Mouse (Mus musculus) heart, adult 2 months (tissue): Measurements from ENCODE around the gene Gm1043. TPM values are rescaled to one million over a fixed set of nuclear protein-coding genes. Genes with fewer than 3 reads are reported as not detected.

Source experiments
- DNase-seq, 2 experiments: peaks; one replicate each; pipeline ENCODE4 v3.0.0; 2021
- H3K27ac ChIP-seq: fragments of 200-600 bp; 2 replicates; pipeline ENCODE4 v1.8.1; 2022
- H3K27me3 ChIP-seq: fragments of 200-500 bp; 2 replicates; pipeline ENCODE4 v1.6.1; 2012; ENCODE audit warnings: mild to moderate bottlenecking, low read length, inconsistent platforms, mixed read lengths; ENCODE audit not compliant: control insufficient read depth, insufficient read depth
- H3K36me3 ChIP-seq: fragments of 200-500 bp; 2 replicates; pipeline ENCODE4 v1.6.1; 2012; ENCODE audit warnings: low read length, inconsistent platforms; ENCODE audit not compliant: control insufficient read depth, insufficient read depth
- H3K4me1 ChIP-seq: fragments of 200-500 bp; 2 replicates; pipeline ENCODE4 v1.6.1; 2011; ENCODE audit warnings: low read length; ENCODE audit not compliant: control insufficient read depth, insufficient read depth
- H3K4me3 ChIP-seq: fragments of 200-600 bp; 2 replicates; pipeline ENCODE4 v1.8.1; 2022
- H3K79me2 ChIP-seq: fragments of 200-500 bp; replicated peaks from 2 replicates; pipeline ENCODE4 v1.6.1; 2012; ENCODE audit warnings: mild to moderate bottlenecking, inconsistent platforms, low read length, moderate library complexity, mixed read lengths; ENCODE audit not compliant: control insufficient read depth, insufficient read depth
- H3K9ac ChIP-seq: fragments of 200-500 bp; 2 replicates; pipeline ENCODE4 v1.6.1; 2012; ENCODE audit warnings: low read depth, mild to moderate bottlenecking, control low read depth, inconsistent platforms, low read length, mixed read lengths
- CTCF ChIP-seq: fragments of 200-600 bp; IDR thresholded peaks from 2 replicates; pipeline ENCODE4 v1.8.1; 2022; ENCODE audit warnings: antibody characterized with exemption, mild to moderate bottlenecking, moderate library complexity
- EP300 ChIP-seq: fragments of 200-500 bp; IDR thresholded peaks from 2 replicates; pipeline ENCODE4 v1.6.1; 2011; ENCODE audit warnings: low read depth, low read length, control low read depth; ENCODE audit not compliant: insufficient read depth
- POLR2A ChIP-seq: fragments of 200-500 bp; IDR thresholded peaks from 2 replicates; pipeline ENCODE4 v1.6.1; 2011; ENCODE audit warnings: mild to moderate bottlenecking, low read depth, low read length, control low read depth; ENCODE audit not compliant: insufficient read depth
- WGBS: fragments of 180-500 bp; shearing (Covaris S2); methylation state at CpG from one replicate; pipeline ENCODE4 v1.1.7; 2018; 5-methylcytosine and 5-hydroxymethylcytosine counted together
- intact Hi-C: fragments of 180-260 bp; cut with DNase I; formaldehyde crosslinking; loops from one replicate; pipeline ENCODE4 v1.15.1; 2025
- polyA plus RNA-seq: library from polyadenylated mRNA; depleted of rRNA; stranded (reverse); fragments of >200 nt; gene quantifications from 2 replicates; pipeline ENCODE4 v1.2.3, GENCODE M21; 2012
- total RNA-seq, 2 experiments: library from RNA; stranded (reverse); gene quantifications; 2 replicates each; pipeline ENCODE4 v1.2.3; 2021

Gm1043 gene
- total and polyA plus RNA-seq, 3 experiments: not detected

- intact Hi-C loops: no loop called here
- Histone ChIP-seq H3K79me2 (no peaks in the 10 kb centered on the region), H3K4me3 (no peak overlapping the region), H3K27me3 (peaks cover 16% of the 10 kb centered on the region), H3K36me3 (no peaks in the 10 kb centered on the region), H3K4me1 (no peaks in the 10 kb centered on the region; the same call in 1 of the 2 replicates), H3K9ac (no peak overlapping the region), H3K27ac (no peak overlapping the region)
- 11% methylated on average over 43 of the region's 44 CpGs for WGBS
- no peak for DNase-seq
- TF ChIP-seq CTCF (no peak), POLR2A (no peak)
These were observed 157.4 kb downstream of the Gm1043 start for GRCm38 (mm10) chr5:37242360-37243168.

- Histone ChIP-seq H3K4me3 (no peak overlapping the region), H3K4me1 (no peaks in the 10 kb centered on the region; the same call in 1 of the 2 replicates), H3K27me3 (peaks cover 16% of the 10 kb centered on the region), H3K9ac (no peak overlapping the region), H3K79me2 (no peaks in the 10 kb centered on the region), H3K36me3 (no peaks in the 10 kb centered on the region), H3K27ac (no peak overlapping the region)
- 1% methylated on average over 19 of the region's 19 CpGs for WGBS
- no peak for TF ChIP-seq POLR2A
- TF ChIP-seq CTCF: no peak
- TF ChIP-seq EP300: no peak
- DNase-seq: peak; percentile 42 to 67
- intact Hi-C loops: no loop called here
These were observed 158.2 kb downstream of the Gm1043 start for GRCm38 (mm10) chr5:37243169-37243886.

GRCm38 (mm10) chr5:37244161-37244560 is 159.0 kb downstream of the Gm1043 start:
- WGBS: 3% methylated on average over 13 of the region's 13 CpGs
- Histone ChIP-seq H3K9ac (no peak overlapping the region), H3K4me3 (no peak overlapping the region), H3K36me3 (no peaks in the 10 kb centered on the region), H3K27ac (no peak overlapping the region), H3K4me1 (no peaks in the 10 kb centered on the region; the same call in 1 of the 2 replicates), H3K27me3 (peaks cover 16% of the 10 kb centered on the region), H3K79me2 (no peaks in the 10 kb centered on the region)
- DNase-seq: no peak
- intact Hi-C loops: no loop called here
- TF ChIP-seq EP300 (no peak), CTCF (no peak), POLR2A (no peak)

DNA sequence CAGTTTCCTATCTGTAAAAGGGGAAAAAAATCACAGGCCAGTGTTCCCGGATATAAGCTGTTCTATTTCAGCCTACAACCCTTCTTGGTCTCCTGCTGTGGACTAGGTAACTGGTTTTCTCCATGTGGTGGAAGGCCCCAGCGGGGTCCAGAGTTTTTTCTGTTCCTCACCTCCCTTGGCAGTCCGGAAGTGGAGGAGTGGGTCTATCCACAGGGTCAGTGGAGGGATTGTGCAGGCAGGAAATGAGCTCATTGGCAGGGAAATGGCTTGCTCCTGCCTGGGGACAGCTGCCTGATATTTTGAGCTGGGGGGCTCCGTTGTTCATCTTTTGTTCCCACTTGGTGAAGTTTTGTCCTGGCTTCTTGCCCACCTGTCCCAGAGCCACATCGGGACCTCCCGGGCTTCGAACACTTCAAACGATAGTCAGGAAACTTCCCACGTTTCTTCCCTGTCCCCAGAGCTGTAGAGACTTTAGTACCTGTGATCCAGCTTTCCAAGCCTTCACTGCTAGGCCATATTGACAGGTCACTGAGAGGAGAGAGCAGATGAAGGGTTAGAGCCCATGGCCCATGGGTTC is 159.6 kb downstream of the Gm1043 start:
- no peak for DNase-seq
- no peak for TF ChIP-seq CTCF
- no peak for TF ChIP-seq POLR2A
- TF ChIP-seq EP300: no peak
- no peaks in the 10 kb centered on the region; the same call in 1 of the 2 replicates for H3K4me1 ChIP-seq
- intact Hi-C loops: no loop called here
- no peak overlapping the region for H3K9ac ChIP-seq
- no peak overlapping the region for H3K4me3 ChIP-seq
- H3K79me2 ChIP-seq: no peaks in the 10 kb centered on the region
- peaks cover 16% of the 10 kb centered on the region for H3K27me3 ChIP-seq
- no peak overlapping the region for H3K27ac ChIP-seq
- no peaks in the 10 kb centered on the region for H3K36me3 ChIP-seq
- 11% methylated on average over 9 of the region's 9 CpGs for WGBS

- TF ChIP-seq EP300 (no peak), POLR2A (no peak), CTCF (peak; percentile 38)
- H3K27ac ChIP-seq: no peak overlapping the region
- no peaks in the 10 kb centered on the region for H3K36me3 ChIP-seq
- under 1% methylated on average over 42 of the region's 42 CpGs for WGBS
- H3K4me3 ChIP-seq: peak overlapping the region; percentile 52
- peak overlapping the region; percentile 26; the same call in 1 of the 2 replicates for H3K9ac ChIP-seq
- intact Hi-C loops: no loop called here
- no peaks in the 10 kb centered on the region; the same call in 1 of the 2 replicates for H3K4me1 ChIP-seq
- peaks cover 16% of the 10 kb centered on the region for H3K27me3 ChIP-seq
- DNase-seq: peak; percentile 39 to 47
- H3K79me2 ChIP-seq: no peaks in the 10 kb centered on the region
These were observed 160.5 kb downstream of the Gm1043 start for GRCm38 (mm10) chr5:37245651-37246050.
